Mouse (Mus musculus) kidney, postnatal 4 days (tissue): ENCODE measurements around the gene Taf12.

Experiments
- DNase-seq, 2 experiments: peaks; one replicate each; pipeline ENCODE4 v3.0.0; 2021; ENCODE audit warnings: mixed read lengths in 2 of 2

Taf12 gene

GRCm38 (mm10) chr4:132315711-132316110, 41.5 kb downstream of the Taf12 start:
- peak in 1 of 2 experiments; percentile 45 for DNase-seq

DNA sequence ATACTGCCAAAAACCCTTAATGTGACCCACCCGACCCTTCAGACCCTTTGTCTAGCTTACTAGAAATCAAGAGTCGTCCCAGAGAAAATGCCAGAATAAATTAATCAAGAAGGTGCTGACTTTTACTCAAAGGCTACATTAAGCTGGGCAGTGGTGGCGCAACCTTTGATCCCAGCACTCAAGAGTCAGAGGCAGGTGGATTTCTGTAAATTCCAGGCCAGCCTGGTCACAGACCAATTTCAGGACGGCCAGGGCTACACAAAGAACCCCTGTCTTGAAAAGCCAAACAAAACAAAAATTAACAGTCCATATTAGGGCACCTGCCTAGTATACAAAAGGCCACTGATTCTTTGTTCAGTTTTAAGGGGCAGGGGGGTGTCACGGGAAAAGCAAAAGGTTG, 52.3 kb downstream of the Taf12 start:
- no peak for DNase-seq

GRCm38 (mm10) chr4:132328391-132328982, 54.3 kb downstream of the Taf12 start:
- no peak for DNase-seq

- DNase-seq: peak; percentile 94 to 96
These were observed 55.1 kb downstream of the Taf12 start, which contains the start of gene Trnau1ap for GRCm38 (mm10) chr4:132329115-132329834. TSS of gene Trnau1ap (minus strand) at chr4:132329538.

- DNase-seq: no peak
These were observed 55.7 kb downstream of the Taf12 start for GRCm38 (mm10) chr4:132329835-132330354.

- DNase-seq: no peak
These were observed 57.8 kb downstream of the Taf12 start for GRCm38 (mm10) chr4:132331960-132332359.

- DNase-seq: no peak
These were observed 58.7 kb downstream of the Taf12 start for GRCm38 (mm10) chr4:132332880-132333279.

DNA sequence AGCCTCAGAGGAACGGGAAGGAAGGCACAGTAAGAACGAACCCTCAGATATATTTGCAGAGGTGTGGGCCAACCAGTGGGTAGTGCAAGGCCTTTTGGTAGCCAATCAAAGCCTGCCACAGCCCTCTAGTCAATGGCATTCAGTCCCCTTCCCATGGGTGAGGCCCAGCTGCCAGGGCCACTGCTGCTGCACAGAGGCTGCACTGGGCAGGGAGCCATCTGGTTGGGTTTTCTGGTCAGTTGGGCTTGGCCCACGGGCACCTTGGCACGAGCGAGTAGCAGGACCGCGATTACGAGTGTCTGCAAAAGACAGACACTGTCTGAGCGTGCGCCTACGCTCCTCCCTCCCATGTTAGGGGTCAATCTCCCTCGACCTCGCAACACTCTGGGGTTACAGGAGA, 64.8 kb downstream of the Taf12 start:
- DNase-seq: peak in 1 of 2 experiments; percentile 18

- DNase-seq: peak in 1 of 2 experiments; percentile 27
These were observed 67.3 kb downstream of the Taf12 start for GRCm38 (mm10) chr4:132341451-132341850.

DNA sequence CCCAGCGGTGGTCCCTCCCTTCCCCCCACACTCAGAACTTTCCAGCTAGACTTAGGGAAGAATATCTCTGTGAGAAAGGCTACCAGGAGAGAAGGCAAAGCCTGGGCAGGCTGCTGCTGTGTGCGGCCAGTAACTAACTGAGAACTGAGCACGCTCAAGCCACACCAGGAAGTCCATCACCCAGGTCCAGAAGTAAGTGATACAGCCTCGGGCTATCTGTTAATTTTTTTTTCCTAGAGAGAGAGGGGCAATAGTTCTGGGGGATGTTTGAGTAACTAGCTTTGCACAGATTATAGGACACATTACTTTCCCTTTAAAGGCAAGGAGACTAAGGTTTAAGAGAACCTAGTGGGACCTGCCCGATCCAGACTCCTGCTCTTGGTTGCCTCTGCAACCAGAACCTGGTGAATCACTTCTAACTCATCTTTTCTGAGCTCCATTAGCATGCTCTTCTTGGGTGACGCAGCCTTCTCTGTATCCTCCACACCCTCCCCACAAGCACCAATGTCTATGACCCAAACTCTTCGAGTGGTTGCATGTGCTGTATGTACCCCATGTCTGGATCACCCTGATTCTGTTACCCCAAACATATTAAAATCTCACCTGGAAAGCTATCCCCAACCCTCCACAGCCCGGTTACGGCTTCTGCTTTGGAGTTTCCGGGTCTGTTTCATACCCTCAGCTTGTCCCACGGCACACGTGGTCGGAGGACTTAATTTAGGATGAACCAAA, 70.4 kb downstream of the Taf12 start:
- DNase-seq: no peak
